Mouse (Mus musculus) G1E-ER4 (cell line): ENCODE measurements at regions not wholly inside any gene's neighbourhood (a gene's known extent, or its start where the extent isn't known, plus 50 kb on each side); places are given as distances from the start of the nearest gene placed in this dataset.

ENCODE experiments used
- GATA1 ChIP-seq: IDR thresholded peaks from one replicate; pipeline ENCODE4 v1.8.0; 2012; ENCODE audit warnings: low read length, inconsistent platforms

- no peak for TF ChIP-seq GATA1
Observed at GRCm38 (mm10) chr5:118392932-118393487, 148.0 kb downstream of the 2410131K14Rik start.

- TF ChIP-seq GATA1 = no peak
Observed at GRCm38 (mm10) chr5:118394051-118394450, 149.0 kb downstream of the 2410131K14Rik start.

DNA sequence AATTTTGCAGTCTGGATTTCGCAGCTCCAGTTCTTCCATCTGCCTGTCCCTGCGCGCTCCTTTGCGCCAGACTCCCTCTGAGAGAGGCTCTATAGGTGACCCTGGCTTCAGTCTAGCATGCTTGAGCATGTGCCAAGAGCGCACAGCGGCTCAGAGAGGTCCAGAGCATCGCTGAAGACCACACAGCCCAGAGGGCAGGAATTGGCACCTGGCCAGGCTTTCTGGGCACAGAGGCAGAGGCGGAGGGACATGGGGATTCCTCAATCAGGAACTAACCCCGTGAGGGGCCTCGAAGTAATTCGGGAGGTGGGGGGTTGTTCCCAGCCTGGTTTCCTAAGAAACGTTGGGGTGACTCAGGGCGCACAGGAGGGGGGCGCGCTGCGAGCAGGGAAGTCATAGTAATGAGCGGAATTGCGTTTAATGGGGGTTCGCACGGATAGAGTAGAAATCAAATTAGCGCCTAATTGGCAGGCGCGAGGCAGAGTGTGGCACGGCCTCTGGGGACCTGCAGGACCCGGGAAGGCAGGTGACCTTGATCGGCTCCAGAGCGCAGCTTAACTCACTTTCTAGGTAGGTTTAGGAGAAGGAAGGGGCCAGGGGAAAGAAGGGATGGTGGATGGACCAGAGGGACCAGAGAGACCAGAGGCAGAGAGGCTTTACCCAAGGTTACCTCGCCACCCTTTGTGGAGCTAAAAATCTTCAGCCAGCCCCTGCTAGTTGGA is 151.1 kb downstream of the 2410131K14Rik start:
- no peak for TF ChIP-seq GATA1

- TF ChIP-seq GATA1 = no peak
Observed at GRCm38 (mm10) chr5:118400926-118401325, 155.9 kb downstream of the 2410131K14Rik start.

GRCm38 (mm10) chr5:118404398-118404797 is 156.1 kb upstream of the Med13l start:
- no peak for TF ChIP-seq GATA1

GRCm38 (mm10) chr5:118405421-118405820 is 155.1 kb upstream of the Med13l start:
- TF ChIP-seq GATA1 = no peak

DNA sequence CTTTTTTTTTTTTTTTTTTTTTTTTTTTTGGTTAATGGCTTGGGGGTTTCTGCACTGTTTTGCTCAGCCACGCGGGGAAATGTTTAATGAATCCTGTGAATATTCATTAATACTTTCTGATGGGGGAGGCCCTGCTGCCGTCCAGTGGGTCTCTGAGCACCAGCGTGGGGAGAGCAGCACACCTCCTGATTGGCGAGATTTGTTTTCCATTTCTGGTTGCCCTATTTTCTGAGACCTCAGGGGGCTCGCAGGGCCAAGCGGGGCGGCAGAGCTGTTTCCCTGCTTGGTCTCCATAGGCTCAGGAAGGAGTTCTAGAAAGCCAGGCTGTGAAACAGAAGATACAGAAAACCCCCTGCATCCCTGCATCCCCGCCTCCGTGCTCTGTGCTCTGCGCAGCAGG is 153.0 kb upstream of the Med13l start:
- TF ChIP-seq GATA1 = no peak

GRCm38 (mm10) chr5:118407973-118408372 is 152.5 kb upstream of the Med13l start:
- TF ChIP-seq GATA1 = no peak

GRCm38 (mm10) chr5:118408826-118409225 is 151.7 kb upstream of the Med13l start:
- TF ChIP-seq GATA1 = no peak

GRCm38 (mm10) chr5:118413428-118414282 is 146.8 kb upstream of the Med13l start:
- TF ChIP-seq GATA1 = no peak

GRCm38 (mm10) chr5:118419344-118420037 is 141.0 kb upstream of the Med13l start:
- TF ChIP-seq GATA1 = no peak

DNA sequence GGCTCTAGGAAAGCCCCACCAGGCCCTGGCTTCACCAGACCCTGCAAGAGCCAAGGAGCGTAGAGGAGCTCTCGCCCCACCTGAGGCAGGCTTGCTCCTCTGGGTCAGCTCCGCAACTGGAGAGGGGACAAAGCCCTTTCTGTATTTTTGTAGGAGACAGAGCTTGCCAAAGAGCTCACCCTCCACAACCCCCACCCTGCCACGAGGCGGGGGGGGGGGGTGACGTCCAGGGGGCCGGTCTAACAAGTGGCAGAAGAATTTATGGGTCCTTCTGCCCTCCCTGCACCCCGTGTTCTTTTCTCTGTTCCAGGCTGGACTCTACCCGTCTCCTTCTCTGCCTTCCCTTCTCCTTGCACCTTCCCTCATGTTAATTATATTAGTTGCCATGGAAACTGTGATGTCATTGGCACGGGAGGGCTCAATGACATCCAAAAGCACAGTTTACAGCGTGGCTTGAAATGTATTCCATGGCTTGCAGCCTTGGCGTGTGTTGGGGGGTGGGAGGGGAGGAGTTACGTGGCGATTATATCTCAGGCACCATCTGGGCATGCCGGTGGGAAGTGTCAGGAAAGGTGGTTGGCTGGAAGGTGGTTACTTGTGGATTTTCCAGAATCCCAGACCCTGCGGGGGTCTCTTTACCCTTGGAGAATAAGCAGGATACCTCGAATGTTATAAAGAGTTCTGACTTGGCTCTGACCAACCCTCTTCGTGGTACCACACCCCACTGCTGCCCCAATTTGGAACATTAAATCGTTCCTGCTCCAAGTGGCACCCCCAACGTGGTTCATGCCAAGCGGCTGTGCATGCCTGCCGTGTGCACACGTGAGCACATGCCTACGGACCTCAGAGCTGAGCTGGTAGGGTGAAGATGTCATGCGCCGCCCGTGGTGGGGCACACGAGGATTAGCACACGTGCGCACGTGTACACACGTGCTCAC is 138.3 kb upstream of the Med13l start:
- TF ChIP-seq GATA1 = no peak

DNA sequence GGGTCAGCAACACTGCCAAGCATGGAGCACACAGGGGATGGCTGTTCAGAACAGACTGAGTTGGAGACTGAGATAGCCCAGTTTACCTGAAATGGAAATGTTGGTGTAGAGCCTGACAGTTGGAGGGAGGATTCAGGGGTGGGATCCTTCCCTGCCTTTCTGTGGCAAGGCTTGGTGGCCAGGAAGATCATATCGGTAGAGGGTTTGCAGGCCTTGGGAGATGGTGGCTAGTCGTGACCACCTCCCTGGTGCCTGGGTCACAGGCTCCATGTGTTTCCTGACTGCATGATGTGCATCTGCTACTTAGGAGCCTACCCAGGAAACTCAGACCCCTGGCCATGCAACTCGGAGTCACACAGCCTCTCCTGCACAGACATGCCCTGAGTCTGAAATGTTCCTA is 136.3 kb upstream of the Med13l start:
- TF ChIP-seq GATA1 = no peak

DNA sequence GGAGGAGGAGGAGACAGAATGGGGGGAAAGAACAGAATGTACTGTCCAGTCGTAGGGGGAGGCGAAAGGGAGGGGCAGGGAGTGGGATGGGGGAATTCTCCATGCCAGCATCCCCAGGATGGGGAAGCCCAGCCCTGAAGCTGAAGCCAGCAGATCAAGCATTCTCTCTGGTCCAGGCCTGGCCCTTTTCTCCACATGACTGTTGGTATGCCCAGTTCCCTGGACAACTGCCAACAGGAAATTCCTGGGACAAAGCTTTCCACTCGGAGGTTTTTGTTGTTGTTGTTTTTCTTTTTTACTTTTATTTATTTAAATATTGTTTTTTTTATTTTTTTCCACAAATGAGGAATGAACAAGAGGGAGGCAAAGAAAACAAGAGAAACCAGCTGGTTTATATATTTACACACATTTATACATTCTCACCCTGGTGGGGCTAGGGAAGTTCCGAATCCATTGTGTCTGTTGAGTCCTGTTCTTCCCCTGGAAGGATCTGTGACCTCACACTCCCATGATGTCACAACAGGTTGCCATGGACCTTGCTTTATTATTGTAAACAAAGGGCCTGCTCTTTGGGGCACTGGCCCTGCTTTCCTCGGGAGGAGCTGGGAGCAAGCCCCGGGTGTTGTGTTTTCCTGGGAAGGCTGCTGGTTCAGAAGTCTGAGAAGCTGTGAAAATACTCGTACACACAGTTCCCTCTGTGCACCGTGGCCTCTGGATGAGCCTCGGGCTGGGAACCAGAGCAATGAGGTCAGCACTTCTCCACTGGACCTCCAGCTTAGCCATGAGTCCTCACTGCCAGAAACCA is 135.5 kb upstream of the Med13l start:
- TF ChIP-seq GATA1 = no peak
